Mouse (Mus musculus): ENCODE data around the gene Cwc22. TPM values are rescaled to one million over a fixed set of nuclear protein-coding genes. Genes with fewer than 3 reads are reported as not detected.

The Cwc22 gene
- polyA plus RNA-seq, 1 experiment, result 8.5 TPM

DNA sequence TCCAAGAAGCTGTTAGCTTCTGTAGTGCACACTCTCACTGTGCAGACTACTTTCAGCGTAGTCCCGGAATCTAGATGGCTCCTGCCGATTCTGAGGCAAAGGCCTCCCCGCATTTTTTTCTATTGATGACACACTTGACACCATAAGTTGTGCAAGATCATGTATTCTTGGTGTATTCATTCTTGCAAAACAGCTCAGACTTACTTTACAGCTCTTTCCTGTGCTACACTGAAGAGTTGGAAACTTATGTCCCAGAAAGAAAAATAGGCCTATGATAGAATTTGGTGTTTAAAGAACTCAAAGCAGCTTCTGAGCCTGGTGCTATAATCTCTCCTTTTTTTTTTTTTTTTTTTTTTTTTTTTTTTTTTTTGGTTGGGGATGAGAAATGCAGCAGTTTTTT is 23.8 kb upstream of the Cwc22 start:
- H3K79me2 ChIP-seq (ENCODE audit: control insufficient read depth, insufficient read depth), result no peaks in the 10 kb centered on the region
- H3K4me3 ChIP-seq (ENCODE audit: insufficient read depth, poor library complexity, severe bottlenecking), result no peak overlapping the region
- no peaks in the 10 kb centered on the region for H3K79me3 ChIP-seq (ENCODE audit: low read depth)
- no peaks in the 10 kb centered on the region for H3K36me3 ChIP-seq (ENCODE audit: control insufficient read depth, insufficient read depth)
- TF ChIP-seq CTCF (IDR thresholded peaks at IDR 0.05; ENCODE audit: control insufficient read depth, insufficient read depth, insufficient read length) (no peak), MYOG (IDR thresholded peaks at IDR 0.05; ENCODE audit: control insufficient read depth, extremely low read depth, insufficient read length) (no peak), MYOD1 (IDR thresholded peaks at IDR 0.05; ENCODE audit: control insufficient read depth, insufficient read length, low read depth) (no peak), FOSL1 (IDR thresholded peaks at IDR 0.05; ENCODE audit: insufficient read depth, low read length, poor library complexity, severe bottlenecking) (no peak), MAX (IDR thresholded peaks at IDR 0.05) (no peak), CEBPB (IDR thresholded peaks at IDR 0.05; ENCODE audit: low read depth) (no peak), USF1 (IDR thresholded peaks at IDR 0.05; ENCODE audit: low read depth) (no peak)
- H3K27me3 ChIP-seq (ENCODE audit: control insufficient read depth, insufficient read depth, insufficient read length), result no peaks in the 10 kb centered on the region
- H3ac ChIP-seq (ENCODE audit: control insufficient read depth, insufficient read length, low read depth), result no peak overlapping the region

DNA sequence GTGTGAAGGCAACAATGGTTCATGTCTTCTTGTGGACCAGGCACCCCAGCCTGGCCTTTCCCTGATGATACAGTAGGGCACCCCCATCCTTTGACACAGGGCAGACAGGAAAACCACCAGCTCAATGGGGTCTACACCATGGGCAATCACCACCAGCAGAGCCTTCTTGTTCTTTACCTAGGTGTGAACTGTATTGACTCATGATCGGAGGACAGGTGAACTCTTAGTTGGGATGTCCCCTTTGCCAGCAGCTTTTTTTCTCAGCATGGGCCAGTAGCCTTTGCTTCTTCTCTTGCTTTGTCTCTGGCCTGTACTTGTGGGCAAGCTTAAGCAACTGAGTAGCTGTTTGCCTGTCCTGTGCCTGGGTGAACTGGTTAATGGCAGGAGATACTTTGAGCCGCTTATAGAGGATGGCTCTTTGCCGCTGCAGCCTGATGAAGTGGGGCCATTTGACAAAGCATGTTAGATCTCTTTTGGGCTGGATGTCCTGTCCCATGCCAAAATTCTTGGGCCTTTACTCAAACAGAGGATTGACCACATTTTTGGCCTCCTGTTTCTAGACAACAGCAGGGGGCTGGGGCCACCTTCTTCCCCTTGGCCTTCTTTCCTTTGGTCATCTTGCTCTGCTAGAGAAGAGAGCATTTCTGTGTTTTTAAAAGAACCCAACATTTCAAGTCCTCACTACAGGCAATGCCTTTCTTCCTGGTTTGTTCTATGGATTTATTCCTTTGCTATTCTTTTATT is 16.4 kb upstream of the Cwc22 start:
- Histone ChIP-seq H3K36me3 (ENCODE audit: control insufficient read depth, insufficient read depth) (no peaks in the 10 kb centered on the region), H3K4me3 (ENCODE audit: insufficient read depth, poor library complexity, severe bottlenecking) (no peak overlapping the region), H3K27me3 (ENCODE audit: control insufficient read depth, insufficient read depth, insufficient read length) (no peaks in the 10 kb centered on the region), H3K79me3 (ENCODE audit: low read depth) (no peaks in the 10 kb centered on the region), H3K79me2 (ENCODE audit: control insufficient read depth, insufficient read depth) (no peaks in the 10 kb centered on the region), H3ac (ENCODE audit: control insufficient read depth, insufficient read length, low read depth) (no peak overlapping the region)
- no peak for TF ChIP-seq MYOD1 (IDR thresholded peaks at IDR 0.05; ENCODE audit: control insufficient read depth, insufficient read length, low read depth)
- TF ChIP-seq CTCF (IDR thresholded peaks at IDR 0.05; ENCODE audit: control insufficient read depth, insufficient read depth, insufficient read length), result no peak
- no peak for TF ChIP-seq FOSL1 (IDR thresholded peaks at IDR 0.05; ENCODE audit: insufficient read depth, low read length, poor library complexity, severe bottlenecking)
- no peak for TF ChIP-seq MAX (IDR thresholded peaks at IDR 0.05)
- no peak for TF ChIP-seq USF1 (IDR thresholded peaks at IDR 0.05; ENCODE audit: low read depth)
- TF ChIP-seq MYOG (IDR thresholded peaks at IDR 0.05; ENCODE audit: control insufficient read depth, extremely low read depth, insufficient read length), result no peak
- no peak for TF ChIP-seq CEBPB (IDR thresholded peaks at IDR 0.05; ENCODE audit: low read depth)

DNA sequence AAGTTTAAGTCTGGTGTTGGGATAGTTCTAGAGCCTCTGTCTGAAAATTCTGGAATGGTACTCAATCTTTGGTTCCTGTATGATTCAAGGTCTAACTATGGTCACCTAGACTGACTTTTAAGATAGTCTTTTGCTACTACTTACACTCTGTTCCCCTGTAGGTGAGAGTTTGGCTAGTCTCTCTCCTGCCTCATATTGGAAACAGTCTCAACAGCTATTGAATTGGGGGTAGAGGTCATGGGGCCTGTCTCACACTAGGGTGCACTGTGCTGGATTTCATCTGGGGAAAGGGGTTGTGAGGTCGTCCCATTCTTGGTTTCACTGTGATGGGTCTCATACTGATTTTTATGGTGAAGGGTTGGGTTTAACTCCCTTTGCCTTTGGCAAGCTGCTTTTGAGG is 15.1 kb upstream of the Cwc22 start:
- no peak overlapping the region for H3ac ChIP-seq (ENCODE audit: control insufficient read depth, insufficient read length, low read depth)
- TF ChIP-seq CEBPB (IDR thresholded peaks at IDR 0.05; ENCODE audit: low read depth), result no peak
- H3K27me3 ChIP-seq (ENCODE audit: control insufficient read depth, insufficient read depth, insufficient read length), result no peaks in the 10 kb centered on the region
- H3K36me3 ChIP-seq (ENCODE audit: control insufficient read depth, insufficient read depth), result no peaks in the 10 kb centered on the region
- no peak overlapping the region for H3K4me3 ChIP-seq (ENCODE audit: insufficient read depth, poor library complexity, severe bottlenecking)
- no peaks in the 10 kb centered on the region for H3K79me3 ChIP-seq (ENCODE audit: low read depth)
- no peaks in the 10 kb centered on the region for H3K79me2 ChIP-seq (ENCODE audit: control insufficient read depth, insufficient read depth)

DNA sequence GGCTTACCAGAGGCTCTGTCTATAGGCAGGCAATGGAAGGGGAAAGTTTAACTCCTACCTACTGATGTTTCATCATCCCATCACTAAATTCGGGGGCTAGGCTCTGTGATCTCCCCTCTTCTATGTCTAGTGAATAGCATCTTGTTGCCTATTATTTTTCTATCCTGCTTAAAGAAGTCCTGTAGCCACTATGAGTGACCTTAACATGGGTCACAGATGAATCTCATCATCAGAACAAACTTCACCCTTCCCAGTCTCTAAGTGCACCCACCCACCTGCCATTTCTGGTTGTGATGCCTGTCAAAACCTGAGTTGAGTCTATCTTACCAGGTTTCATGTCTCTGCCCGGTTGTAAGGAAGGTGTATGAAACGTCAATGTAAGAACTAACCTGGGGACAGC is 14.5 kb upstream of the Cwc22 start:
- H3ac ChIP-seq (ENCODE audit: control insufficient read depth, insufficient read length, low read depth), result no peak overlapping the region
- TF ChIP-seq FOSL1 (IDR thresholded peaks at IDR 0.05; ENCODE audit: insufficient read depth, low read length, poor library complexity, severe bottlenecking) (no peak), MYOG (IDR thresholded peaks at IDR 0.05; ENCODE audit: control insufficient read depth, extremely low read depth, insufficient read length) (no peak), USF1 (IDR thresholded peaks at IDR 0.05; ENCODE audit: low read depth) (no peak), MAX (IDR thresholded peaks at IDR 0.05) (no peak), CEBPB (IDR thresholded peaks at IDR 0.05; ENCODE audit: low read depth) (no peak), CTCF (IDR thresholded peaks at IDR 0.05; ENCODE audit: control insufficient read depth, insufficient read depth, insufficient read length) (no peak)
- H3K36me3 ChIP-seq (ENCODE audit: control insufficient read depth, insufficient read depth), result no peaks in the 10 kb centered on the region
- H3K79me2 ChIP-seq (ENCODE audit: control insufficient read depth, insufficient read depth), result no peaks in the 10 kb centered on the region
- H3K27me3 ChIP-seq (ENCODE audit: control insufficient read depth, insufficient read depth, insufficient read length), result no peaks in the 10 kb centered on the region
- no peaks in the 10 kb centered on the region for H3K79me3 ChIP-seq (ENCODE audit: low read depth)
- no peak overlapping the region for H3K4me3 ChIP-seq (ENCODE audit: insufficient read depth, poor library complexity, severe bottlenecking)

DNA sequence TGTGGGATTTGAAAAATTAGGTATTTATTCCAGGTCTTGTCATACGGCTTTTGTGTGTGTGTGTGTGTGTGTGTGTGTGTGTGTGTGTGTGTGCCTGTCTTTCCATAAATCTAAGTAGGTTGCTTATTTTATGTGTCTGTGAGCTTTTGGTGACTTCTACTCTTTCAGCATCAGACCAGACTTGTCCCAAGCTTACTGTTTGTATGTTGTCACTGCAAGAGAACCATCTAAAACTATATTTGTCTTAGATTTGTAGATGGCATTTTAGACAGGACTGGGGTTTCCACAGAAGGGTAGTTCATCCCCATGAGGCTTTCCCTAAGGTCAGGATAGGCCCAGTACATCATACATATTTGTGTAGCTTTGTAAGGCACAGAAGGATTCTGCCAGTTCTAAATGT is 13.2 kb upstream of the Cwc22 start:
- H3K4me3 ChIP-seq (ENCODE audit: insufficient read depth, poor library complexity, severe bottlenecking), result no peak overlapping the region
- no peaks in the 10 kb centered on the region for H3K79me2 ChIP-seq (ENCODE audit: control insufficient read depth, insufficient read depth)
- TF ChIP-seq FOSL1 (IDR thresholded peaks at IDR 0.05; ENCODE audit: insufficient read depth, low read length, poor library complexity, severe bottlenecking) (no peak), MYOG (IDR thresholded peaks at IDR 0.05; ENCODE audit: control insufficient read depth, extremely low read depth, insufficient read length) (no peak), MYOD1 (IDR thresholded peaks at IDR 0.05; ENCODE audit: control insufficient read depth, insufficient read length, low read depth) (no peak), USF1 (IDR thresholded peaks at IDR 0.05; ENCODE audit: low read depth) (no peak), CTCF (IDR thresholded peaks at IDR 0.05; ENCODE audit: control insufficient read depth, insufficient read depth, insufficient read length) (no peak), CEBPB (IDR thresholded peaks at IDR 0.05; ENCODE audit: low read depth) (no peak), MAX (IDR thresholded peaks at IDR 0.05) (no peak)
- no peaks in the 10 kb centered on the region for H3K36me3 ChIP-seq (ENCODE audit: control insufficient read depth, insufficient read depth)
- no peak overlapping the region for H3ac ChIP-seq (ENCODE audit: control insufficient read depth, insufficient read length, low read depth)
- H3K79me3 ChIP-seq (ENCODE audit: low read depth), result no peaks in the 10 kb centered on the region
- H3K27me3 ChIP-seq (ENCODE audit: control insufficient read depth, insufficient read depth, insufficient read length), result no peaks in the 10 kb centered on the region

DNA sequence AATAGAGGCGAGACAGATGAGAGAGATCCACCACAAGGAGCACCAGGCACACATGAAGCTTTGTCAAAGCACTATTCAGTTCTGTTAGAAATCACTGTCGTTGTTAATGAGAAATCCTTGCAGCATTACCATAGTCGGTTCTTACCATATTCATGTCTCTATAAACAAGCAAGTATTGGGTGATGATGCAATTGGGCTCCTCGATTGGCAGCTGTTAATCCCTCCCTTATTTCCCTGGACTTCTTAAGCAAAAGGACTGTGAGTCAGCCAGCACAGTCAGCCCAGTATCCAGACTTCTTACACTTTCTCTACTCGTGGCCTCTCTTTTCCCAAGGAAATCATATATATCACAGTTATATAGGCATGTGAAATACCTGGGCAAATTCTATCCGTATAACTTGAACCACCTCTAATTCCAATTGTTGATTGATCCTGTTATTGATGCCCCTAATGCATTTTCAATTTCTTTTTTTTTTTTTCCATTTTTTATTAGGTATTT is 5.3 kb upstream of the Cwc22 start:
- Histone ChIP-seq H3K79me3 (ENCODE audit: low read depth) (no peaks in the 10 kb centered on the region), H3K27me3 (ENCODE audit: control insufficient read depth, insufficient read depth, insufficient read length) (no peaks in the 10 kb centered on the region), H3K4me3 (ENCODE audit: insufficient read depth, poor library complexity, severe bottlenecking) (no peak overlapping the region), H3ac (ENCODE audit: control insufficient read depth, insufficient read length, low read depth) (no peak overlapping the region), H3K36me3 (ENCODE audit: control insufficient read depth, insufficient read depth) (no peaks in the 10 kb centered on the region), H3K79me2 (ENCODE audit: control insufficient read depth, insufficient read depth) (no peaks in the 10 kb centered on the region)
- TF ChIP-seq CEBPB (IDR thresholded peaks at IDR 0.05; ENCODE audit: low read depth) (no peak), USF1 (IDR thresholded peaks at IDR 0.05; ENCODE audit: low read depth) (no peak), CTCF (IDR thresholded peaks at IDR 0.05; ENCODE audit: control insufficient read depth, insufficient read depth, insufficient read length) (no peak), MYOG (IDR thresholded peaks at IDR 0.05; ENCODE audit: control insufficient read depth, extremely low read depth, insufficient read length) (no peak), MYOD1 (IDR thresholded peaks at IDR 0.05; ENCODE audit: control insufficient read depth, insufficient read length, low read depth) (no peak), MAX (IDR thresholded peaks at IDR 0.05) (no peak), FOSL1 (IDR thresholded peaks at IDR 0.05; ENCODE audit: insufficient read depth, low read length, poor library complexity, severe bottlenecking) (no peak)

Data from C2C12 (cell line).